Mouse (Mus musculus) left cerebral cortex, postnatal 25 days (tissue): ENCODE data around the gene Agpat1. TPM values are rescaled to one million over a fixed set of nuclear protein-coding genes. Genes with fewer than 3 reads are reported as not detected.
A peak's percentile ranks its signal among the peaks of the same experiment; 100 is the strongest.

Experiments used
- DNase-seq, 2 experiments: peaks; one replicate each; pipeline ENCODE4 v3.0.0; 2022; ENCODE audit warnings: low spot score in 2 of 2, mixed read lengths in 1 of 2
- intact Hi-C: fragments of 180-260 bp; cut with DNase I; formaldehyde crosslinking; loops from one replicate; pipeline ENCODE4 v1.15.1; 2025
- total RNA-seq, 2 experiments: library from RNA; stranded (reverse); gene quantifications; 2 replicates each; pipeline ENCODE4 v1.2.3; 2021

Agpat1 gene
- total RNA-seq, 2 experiments from 2014 or later, result 169 to 174 TPM

GRCm38 (mm10) chr17:34627943-34628643, 24.0 kb downstream of the Agpat1 start, which contains the start of gene Ppt2:
Gene Ppt2, minus strand, starts transcription at chr17:34628510.
- intact Hi-C loops, result loop anchor here (1.0 to 5.0 kb wide), 4 partner anchors 23 to 506 kb away; partner anchors contain the start of genes Brd2 and Pbx2
- DNase-seq, result no peak

- intact Hi-C loops, result loop anchor here (1.0 to 5.0 kb wide), 4 partner anchors 23 to 506 kb away; partner anchors contain the start of genes Brd2 and Pbx2
- no peak for DNase-seq
Measured at GRCm38 (mm10) chr17:34628644-34628967, 24.5 kb downstream of the Agpat1 start.

- intact Hi-C loops, result loop anchor here (2.0 to 5.0 kb wide), 3 partner anchors 37 to 507 kb away; partner anchors contain the start of genes Brd2 and Pbx2
- DNase-seq, result peak; percentile 70 to 90
Measured at GRCm38 (mm10) chr17:34629221-34629751, 25.2 kb downstream of the Agpat1 start, which contains the start of gene Prrt1. Gene Prrt1, plus strand, starts transcription at chr17:34629533.

DNA sequence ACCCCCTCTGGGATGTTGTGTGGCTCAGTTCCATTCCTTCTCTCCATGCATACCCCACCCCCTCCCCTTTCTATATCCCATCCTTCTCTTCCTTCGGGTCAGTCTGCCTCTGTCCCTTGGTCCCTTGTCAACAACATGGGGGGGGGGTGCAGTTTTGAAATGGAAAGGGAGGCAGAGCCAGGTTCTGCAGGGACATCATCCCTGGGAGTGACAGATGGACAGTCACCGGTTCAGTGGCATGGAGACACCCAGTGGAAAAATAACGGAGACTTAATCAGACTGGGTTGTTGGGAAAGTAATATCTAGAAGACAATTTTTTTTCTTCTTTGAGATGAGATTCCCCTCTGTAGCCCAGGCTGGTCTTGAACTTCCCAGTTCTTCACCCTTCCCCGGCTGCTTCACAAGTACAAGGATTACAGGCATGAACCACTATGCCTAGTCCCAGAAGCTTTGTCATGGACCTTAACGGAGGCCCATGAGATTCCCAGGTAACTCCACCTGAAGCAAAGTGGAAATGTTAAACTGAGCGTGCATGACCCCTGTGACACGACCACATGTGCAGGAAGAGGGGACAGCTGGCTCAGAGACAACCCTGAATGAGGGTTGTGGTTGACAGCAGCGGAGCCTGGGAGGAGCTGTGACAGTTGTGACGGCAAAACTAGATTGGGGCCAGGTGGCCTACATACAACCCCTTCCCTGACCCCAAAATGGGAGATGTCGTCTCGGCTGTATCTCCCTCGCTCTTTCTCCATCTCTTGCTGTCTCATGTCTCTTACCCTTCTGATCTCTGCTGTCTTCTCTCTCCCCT, 25.9 kb downstream of the Agpat1 start:
- DNase-seq, result no peak
- intact Hi-C loops, result loop anchor here (2.0 to 5.0 kb wide), 3 partner anchors 38 to 508 kb away; partner anchors contain the start of genes Brd2 and Pbx2

DNA sequence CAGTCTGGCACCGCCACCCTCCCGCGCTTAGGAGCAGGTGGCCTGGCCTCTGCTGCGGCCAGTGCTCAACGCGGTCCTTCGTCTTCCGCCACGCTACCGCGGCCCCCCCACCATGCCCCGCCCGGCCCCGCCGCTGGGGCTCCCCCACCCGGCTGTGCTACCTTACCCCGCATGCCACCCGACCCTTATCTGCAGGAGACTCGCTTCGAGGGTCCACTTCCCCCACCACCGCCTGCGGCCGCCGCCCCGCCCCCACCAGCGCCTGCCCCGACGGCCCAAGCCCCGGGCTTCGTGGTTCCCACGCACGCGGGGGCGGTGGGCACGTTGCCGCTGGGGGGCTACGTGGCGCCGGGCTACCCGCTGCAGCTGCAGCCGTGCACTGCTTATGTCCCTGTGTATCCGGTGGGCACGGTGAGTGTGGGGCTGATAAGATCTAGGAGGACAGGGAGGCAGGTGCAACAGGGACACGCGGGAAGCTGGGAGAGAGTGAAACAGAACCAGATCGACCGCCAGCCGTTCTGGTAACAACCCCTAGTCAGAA, 26.8 kb downstream of the Agpat1 start:
- DNase-seq, result no peak
- intact Hi-C loops, result no loop called here

GRCm38 (mm10) chr17:34631647-34632046, 27.6 kb downstream of the Agpat1 start:
- no peak for DNase-seq
- intact Hi-C loops, result no loop called here

- intact Hi-C loops, result no loop called here
- DNase-seq, result peak; percentile 83 to 96
Measured at GRCm38 (mm10) chr17:34632261-34632691, 28.2 kb downstream of the Agpat1 start.

GRCm38 (mm10) chr17:34635671-34636070, 31.6 kb downstream of the Agpat1 start:
- DNase-seq, result no peak
- intact Hi-C loops, result no loop called here

DNA sequence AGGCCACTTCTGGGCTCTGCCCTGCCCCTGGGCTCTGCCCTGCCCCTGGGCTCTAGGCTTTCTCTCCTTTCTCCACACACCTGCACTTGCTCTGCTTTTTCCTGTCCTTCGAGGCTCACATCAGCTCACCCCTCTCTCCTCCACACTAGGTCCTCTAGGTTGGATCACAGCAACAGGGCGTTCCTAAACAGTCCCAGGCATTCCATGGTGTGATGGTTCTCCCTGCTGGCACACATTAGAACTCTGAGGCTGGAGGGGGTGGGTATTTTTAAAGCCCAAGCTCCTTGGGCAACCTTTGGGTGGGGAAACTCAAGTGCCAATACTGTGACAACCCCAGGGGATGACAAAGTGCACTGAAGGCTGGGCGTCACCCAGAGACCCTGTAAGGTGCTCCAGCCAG, 33.4 kb downstream of the Agpat1 start:
- no peak for DNase-seq
- intact Hi-C loops, result no loop called here

DNA sequence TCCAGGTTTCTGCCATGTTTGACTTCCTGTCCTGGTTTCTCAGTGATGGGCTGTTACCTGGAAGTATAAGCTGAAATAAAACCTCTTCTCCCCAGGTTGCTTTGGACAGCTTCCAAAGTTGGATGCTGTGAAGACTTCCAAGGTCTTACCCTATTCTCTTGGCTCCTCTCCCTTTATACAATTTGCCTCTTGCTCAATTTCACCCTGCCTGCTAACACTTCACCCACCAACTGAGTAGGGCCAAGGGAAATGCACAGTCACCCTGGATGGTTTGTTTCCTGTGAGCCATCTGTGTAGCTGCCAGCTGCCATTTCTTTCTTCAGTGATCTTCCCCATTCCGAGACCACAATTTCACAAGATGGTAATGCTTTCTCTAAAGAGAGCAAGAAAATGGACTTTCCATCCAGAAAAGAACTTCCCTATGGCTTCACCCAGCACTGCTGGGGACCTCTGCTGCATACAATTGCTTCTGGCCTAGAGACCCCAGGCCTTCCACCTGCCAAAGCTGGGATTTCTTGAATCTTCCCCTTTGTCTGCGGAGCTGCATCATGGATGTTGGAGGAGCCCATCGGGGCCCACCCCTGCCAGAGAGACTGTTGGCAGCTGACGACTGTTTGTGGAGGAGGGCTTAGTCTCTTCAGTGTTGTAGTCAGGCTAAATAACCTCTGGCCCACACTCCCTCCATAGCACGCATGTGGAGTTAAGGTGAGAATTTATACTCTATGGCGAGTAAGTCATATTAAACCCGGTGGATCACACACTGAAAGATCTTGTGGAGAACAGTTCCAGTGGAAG, 35.6 kb downstream of the Agpat1 start:
- intact Hi-C loops, result no loop called here
- DNase-seq, result no peak

DNA sequence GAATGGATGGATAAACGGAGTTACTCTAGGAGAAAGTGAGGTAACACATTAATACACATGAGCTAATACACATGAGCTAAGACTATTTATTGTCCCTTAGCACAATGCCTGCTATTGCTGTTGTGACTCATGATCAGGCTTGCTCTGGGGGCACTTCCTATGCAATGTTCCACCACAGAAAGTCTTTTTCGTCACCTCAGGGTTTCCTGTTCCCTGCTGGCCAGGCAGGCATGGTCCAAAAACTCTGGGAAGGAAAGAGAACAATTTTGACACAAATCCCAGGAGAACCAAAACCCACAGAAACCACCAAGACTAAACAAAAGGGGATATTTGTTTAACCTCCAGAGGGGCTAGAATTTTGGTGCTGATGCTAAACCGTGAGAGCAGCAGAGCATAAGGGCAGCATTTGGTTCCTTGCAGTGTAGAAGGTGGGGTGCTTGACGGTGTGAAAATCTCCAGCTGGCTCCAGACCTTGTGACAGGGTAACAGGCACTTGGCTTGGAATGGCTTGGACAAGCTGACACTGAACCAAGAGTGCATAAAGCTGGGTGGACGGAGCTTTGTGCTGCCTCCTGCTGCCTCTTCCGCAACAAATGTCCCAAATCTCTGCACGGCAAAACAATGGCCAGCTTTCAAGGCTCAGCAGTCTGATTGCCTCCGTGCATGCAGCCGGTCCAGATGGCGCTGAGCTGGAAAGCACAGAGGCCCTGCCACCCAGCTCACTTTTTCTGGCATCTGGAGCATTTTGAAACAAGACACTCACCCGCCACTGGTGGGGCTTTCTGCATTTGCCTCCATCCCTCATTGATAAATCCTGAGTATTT, 36.9 kb downstream of the Agpat1 start:
- intact Hi-C loops, result no loop called here
- peak; percentile 21 to 59 for DNase-seq

DNA sequence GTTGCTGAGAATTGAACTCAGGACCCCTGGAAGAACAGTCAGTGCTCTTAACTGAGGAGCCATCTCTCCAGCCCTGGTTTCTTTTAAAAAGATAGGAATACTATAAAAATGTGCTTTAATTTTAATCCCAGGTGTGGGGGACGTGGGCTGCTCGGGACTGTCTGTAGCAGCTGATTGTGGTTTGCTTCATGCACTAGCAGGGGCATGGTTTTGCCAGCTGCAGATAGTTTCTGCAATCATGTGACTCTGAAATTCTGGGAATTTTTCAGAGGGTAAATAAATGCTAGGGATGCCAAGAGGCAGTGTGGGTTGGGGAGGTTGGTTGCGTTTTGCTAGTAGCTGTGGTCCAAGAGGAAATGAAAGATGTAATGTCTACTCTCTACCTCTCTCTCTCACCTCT, 37.9 kb downstream of the Agpat1 start:
- no peak for DNase-seq
- intact Hi-C loops, result no loop called here

DNA sequence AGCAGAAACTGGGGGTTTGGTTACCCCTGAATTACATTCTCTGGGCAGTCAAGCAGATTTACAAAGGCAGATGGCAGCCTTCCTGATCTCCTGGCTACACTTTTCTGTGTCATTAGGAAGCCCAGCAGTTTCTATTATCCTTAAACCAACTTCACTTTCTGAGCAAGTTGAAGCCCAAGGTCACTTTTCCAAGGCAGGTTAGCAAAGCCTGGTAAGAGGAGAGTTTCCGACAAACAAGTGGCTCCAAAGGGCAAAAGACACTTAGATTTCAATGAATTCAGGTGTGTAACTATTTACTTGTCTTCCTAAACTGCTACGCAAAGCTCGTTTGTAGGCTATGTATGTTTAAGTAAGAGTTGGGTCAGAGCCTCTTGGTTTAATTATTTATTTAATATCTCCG, 39.3 kb downstream of the Agpat1 start:
- intact Hi-C loops, result no loop called here
- no peak for DNase-seq

DNA sequence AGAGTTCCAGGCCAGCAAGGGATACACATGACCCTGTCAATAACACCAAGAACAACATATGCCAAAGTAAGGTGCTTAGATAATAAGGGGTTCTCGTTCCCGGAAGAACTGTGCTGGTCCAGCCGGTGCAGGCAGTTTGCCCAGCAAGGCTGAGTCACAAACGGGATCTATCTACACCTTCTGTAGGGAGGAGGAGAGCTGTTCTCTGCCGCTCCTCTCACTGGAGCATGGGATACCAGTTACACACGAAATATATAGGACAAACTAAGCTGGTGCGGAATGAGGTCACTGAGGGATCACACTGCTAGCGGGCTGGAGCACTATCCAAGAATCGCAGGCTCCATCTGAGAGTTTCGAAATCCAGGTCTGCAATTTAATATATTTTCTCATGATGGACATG, 39.9 kb downstream of the Agpat1 start:
- intact Hi-C loops, result no loop called here
- DNase-seq, result peak; percentile 28 to 80

- DNase-seq, result peak; percentile 97 to 99
- intact Hi-C loops, result no loop called here
Measured at GRCm38 (mm10) chr17:34644608-34645007, 40.5 kb downstream of the Agpat1 start, which contains the start of gene Fkbpl. Gene Fkbpl, plus strand, starts transcription at chr17:34644764.

DNA sequence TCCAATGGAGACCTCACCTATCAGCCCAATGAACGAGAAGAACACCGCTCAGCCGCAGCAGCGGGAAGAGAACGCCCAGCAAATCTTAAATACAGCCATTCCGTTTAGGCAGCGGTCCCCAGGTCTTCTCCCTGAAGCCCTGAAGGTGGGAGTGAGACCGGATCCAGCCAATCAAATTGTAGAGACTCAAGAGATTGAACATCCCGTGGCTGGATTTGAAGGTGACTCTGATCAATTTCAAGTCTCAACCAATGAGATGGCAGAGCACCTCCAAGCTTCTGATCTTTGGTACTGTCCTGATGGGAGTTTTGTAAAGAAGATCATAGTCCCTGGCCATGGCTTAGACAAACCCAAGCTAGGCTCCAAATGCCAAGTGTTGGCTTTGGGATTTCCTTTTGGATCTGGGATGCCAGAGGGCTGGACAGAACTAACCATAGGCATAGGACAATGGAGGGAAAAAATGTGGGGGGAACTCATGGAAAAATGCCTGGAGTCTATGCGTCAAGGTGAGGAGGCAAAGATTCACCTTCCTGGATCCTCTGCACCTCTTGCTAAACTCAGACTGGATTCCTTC, 41.3 kb downstream of the Agpat1 start:
- DNase-seq, result peak in 1 of 2 experiments; percentile 2
- intact Hi-C loops, result no loop called here

DNA sequence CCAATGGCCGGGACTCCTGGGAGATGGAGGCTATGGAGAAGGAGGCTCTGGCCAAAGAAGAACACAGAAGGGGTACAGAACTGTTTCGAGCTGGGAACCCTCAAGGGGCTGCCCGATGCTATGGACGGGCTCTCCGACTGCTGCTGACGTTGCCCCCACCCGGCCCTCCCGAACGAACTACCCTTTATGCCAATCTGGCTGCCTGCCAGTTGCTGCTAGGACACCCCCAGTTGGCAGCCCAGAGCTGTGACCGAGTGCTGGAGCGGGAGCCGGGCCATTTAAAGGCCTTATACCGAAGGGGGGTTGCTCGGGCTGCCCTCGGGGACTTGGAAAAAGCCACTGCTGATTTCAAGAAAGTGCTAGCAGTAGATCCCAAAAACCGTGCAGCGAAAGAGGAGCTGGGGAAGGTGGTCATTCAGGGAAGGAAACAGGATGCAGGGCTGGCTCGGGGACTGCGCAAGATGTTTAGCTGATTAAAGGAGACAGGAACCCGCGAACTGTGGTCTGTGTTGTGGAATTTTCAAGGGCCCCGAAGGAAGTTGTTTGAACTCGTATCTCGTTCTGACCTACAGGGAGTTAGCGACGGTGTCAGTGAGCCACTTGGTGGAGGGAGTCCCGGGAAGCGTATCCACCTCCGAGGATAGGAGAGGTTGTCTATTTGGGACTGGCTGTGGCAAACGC, 41.9 kb downstream of the Agpat1 start:
- intact Hi-C loops, result no loop called here
- DNase-seq, result peak in 1 of 2 experiments; percentile 4
